Mouse (Mus musculus) liver, postnatal 0 days (tissue): ENCODE measurements at regions not wholly inside any gene's neighbourhood (a gene's known extent, or its start where the extent isn't known, plus 50 kb on each side); places are given as distances from the start of the nearest gene placed in this dataset.

Source experiments
- CTCF ChIP-seq: sonication (generic); IDR thresholded peaks from 2 replicates; pipeline ENCODE4 v1.5.1; 2016; ENCODE audit warnings: antibody characterized with exemption, low read depth
- EP300 ChIP-seq: IDR thresholded peaks from 2 replicates; pipeline ENCODE4 v1.6.1; 2016; ENCODE audit warnings: antibody characterized with exemption, low read depth, mild to moderate bottlenecking

- TF ChIP-seq EP300 (no peak), CTCF (no peak)
Measured at GRCm38 (mm10) chr4:5540155-5540554, 747.0 kb upstream of the Impad1 start.
